Mouse (Mus musculus) heart, postnatal 14 days (tissue): ENCODE results near the gene Fkbp5. TPM values are rescaled to one million over a fixed set of nuclear protein-coding genes. Genes with fewer than 3 reads are reported as not detected.
"Not testable (repeated sequence)": the region's sequence is repeated elsewhere in the genome, so short reads cannot be mapped to it uniquely, and the experiment has no call there.

Source experiments
- DNase-seq, 2 experiments: peaks; one replicate each; pipeline ENCODE4 v3.0.0; 2021 to 2022
- intact Hi-C: fragments of 180-260 bp; cut with DNase I; formaldehyde crosslinking; loops from one replicate; pipeline ENCODE4 v1.15.1; 2025
- total RNA-seq, 2 experiments: library from RNA; stranded (reverse); gene quantifications; 2 replicates each; pipeline ENCODE4 v1.2.3; 2021

Gene Fkbp5
- total RNA-seq, 2 experiments from 2014 or later = 36.9 to 41.0 TPM

DNA sequence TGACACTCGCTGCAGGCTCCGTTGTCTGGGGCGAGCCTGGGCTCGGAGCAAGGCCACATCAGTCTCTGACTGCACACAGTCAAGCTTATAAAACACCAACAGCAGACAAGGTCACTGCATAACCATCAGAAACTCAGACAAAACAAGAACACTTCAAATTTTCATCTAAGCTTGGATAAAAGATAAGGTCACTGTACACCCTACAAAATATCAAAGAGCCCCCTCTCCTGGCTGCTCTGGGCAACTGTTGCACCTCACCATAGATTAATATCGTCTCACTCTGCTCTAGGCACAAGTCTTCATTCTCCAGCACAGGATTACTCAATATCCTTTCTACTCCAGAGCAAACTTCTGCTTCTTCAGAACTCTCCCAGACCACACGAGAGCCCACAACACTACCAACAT, 85.4 kb downstream of the Fkbp5 start:
- intact Hi-C loops = loop anchor here (2.0 kb wide), 1 partner anchor 17 kb away; no protein-coding TSS in a partner anchor
- DNase-seq = no peak

DNA sequence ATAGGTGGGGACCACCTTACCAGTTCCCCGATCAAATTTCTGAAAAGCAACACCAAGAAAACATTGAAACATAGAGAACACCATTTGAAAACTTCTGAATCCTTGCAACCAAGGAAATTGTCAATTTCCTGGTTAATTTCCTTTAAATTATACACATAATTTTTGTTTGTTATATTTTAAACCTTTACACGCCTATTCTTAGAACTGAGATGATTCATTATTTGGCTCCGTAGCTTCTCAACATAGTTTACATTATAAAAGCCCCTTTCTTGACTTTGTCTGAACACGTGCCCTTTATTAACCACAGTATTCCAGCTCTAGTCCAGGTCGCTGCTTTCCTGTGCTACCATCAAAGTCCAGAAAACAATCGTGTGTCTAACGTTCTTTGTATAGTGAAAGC, 86.3 kb downstream of the Fkbp5 start:
- DNase-seq = no peak
- intact Hi-C loops = no loop called here

DNA sequence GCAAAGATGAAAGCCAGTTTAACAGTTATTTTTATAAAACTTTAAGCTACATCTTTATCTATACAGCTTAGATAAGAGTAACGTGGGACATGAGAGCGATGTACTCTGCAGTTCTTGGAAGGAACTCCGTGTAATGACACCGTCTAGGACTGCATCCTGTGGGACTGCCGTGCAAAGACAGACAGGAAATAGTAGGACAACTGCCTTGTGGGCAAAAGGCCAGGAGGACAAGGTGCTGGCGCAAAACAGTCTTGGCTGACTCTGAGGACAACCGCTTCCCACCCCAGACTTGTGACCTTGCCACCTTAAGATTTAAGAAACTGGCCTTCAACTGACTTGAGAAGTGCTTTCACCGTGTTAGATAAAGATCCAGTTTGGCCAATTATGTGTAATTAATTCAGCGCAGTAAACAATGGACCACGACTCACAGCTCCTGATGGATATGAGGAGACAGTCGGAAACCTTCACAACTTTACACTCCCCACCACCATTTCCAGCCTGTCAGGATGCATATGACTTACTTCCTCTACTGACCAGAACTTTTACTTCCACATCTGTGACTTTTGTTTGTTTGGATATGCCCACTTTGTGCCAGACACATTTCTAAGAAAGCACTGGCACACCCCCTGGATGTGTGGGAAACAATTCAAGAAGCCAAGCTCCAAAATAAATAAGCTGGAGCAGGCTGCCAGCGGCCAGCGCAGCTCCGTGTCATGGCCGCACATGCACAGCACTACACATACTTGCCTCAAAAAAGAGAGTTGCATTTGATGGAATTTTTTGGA, 88.7 kb downstream of the Fkbp5 start:
- DNase-seq = peak; percentile 69 to 77
- intact Hi-C loops = no loop called here

DNA sequence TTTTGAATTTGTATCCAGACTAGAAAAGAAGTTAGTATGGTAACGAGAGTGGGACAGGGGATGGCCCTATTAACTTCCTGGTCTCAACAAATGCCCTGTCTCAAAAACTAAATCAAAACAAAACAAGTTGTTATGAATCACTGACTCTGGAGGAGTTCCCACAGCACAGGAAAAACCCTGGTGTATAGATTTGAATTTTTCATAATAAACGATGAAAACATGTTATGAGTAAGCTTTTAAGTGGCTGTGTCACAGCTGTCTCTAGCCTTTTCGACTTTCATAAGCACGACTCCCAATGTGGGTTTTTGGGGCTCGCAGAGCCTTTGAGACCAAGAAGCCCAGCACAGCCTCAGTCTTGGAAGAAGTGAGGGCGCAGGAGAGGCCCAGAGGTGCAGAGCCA, 89.7 kb downstream of the Fkbp5 start:
- intact Hi-C loops = no loop called here
- DNase-seq = no peak

DNA sequence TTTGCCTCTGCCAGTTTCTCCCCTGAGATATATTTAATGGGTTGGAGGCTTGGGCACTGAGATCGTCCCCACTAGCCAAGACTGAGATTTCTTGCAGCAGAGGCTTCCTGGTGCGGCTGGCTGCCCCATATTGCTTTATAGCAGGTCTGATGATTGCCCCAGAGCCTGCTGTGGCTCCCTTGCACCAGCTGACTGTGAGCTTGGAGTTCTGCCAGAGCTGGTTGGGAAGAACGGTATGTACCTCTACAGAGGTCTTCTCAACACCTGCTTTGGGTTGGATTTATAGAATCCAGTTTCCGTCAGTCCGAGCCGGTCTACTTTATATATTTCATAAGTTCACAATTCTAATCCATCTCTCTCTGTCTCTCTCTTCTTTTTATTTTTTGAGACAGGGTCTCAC, 93.0 kb downstream of the Fkbp5 start:
- intact Hi-C loops = no loop called here
- peak; percentile 54 to 60 for DNase-seq

DNA sequence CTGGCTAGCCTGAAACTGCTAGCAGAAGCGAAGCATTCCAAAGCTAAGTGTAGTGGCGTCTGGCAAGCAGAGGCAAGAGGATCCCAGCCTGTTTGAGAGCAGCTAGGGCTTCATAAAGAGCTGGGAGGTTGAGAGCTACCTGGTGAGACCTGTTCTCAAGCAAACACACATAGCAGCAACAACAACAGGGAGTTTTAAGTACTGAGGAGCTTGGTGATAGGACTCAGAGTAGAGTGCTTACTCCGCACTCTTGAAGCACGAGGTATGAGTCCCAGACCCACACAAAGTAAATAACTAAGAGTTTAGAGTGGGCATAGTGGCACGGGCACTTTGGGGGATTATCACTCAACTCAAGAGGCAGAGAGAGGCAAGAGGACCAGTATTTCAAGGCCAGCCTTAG, 96.3 kb downstream of the Fkbp5 start:
- intact Hi-C loops = no loop called here
- DNase-seq = peak in 1 of 2 experiments; percentile 10

DNA sequence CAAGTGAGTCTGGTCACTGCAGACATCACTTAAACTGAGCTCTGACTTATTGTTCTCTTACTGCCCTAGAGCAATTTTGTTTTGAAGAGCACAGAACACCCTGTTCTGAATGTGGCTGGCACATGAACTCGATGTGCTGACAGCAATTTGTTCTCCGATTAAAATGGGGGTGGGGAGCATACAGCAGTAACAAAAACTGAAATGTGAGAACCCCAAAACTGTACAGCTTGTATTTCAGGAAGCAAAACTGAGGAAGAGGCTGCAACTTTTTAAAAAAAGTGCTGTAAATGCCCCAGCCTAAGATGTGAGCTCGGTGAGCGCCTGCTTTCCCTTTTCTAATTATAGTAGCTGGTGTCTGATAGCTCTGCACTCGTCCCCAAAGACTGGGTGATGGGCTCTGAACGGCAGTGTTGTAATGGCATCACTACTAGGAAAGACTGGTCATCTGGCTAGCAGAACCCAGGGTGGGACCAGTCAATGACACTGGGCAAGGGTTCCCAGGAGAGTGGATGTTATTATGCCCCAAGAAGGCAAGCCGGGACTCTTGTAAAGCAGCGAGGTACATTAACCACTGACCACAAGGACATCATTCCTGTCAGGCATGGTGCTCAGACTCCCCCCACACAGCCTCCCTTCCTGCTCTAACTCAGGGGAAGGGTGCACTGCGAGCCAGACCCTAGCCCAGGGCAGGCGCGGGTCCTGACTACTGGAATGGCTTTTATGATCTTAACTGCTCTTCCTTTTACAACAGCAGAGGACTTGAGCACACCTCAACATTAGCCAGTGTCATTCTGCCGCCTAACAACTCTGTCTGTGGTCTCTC, 96.9 kb downstream of the Fkbp5 start:
- intact Hi-C loops = no loop called here
- peak; percentile 37 to 57 for DNase-seq

DNA sequence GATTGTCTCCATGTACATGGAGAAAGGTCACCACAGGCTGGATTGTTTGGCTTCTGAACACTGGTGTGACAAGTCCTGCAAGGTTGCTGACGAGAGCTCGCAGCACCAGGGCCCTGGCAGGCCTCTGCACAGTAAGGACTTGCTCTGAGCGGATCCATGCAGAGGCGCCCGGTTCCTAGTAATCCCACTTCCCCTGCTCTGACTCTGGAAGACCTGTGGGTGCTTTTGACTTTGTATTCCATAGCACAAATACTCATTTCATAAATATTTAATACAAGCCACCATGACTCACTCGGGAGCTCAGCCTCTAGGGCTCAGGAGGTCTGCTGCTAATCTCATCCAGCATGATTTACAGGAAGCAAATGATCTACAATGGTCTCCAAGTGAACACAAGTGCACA, 97.7 kb downstream of the Fkbp5 start:
- DNase-seq = peak in 1 of 2 experiments; percentile 32
- intact Hi-C loops = no loop called here

DNA sequence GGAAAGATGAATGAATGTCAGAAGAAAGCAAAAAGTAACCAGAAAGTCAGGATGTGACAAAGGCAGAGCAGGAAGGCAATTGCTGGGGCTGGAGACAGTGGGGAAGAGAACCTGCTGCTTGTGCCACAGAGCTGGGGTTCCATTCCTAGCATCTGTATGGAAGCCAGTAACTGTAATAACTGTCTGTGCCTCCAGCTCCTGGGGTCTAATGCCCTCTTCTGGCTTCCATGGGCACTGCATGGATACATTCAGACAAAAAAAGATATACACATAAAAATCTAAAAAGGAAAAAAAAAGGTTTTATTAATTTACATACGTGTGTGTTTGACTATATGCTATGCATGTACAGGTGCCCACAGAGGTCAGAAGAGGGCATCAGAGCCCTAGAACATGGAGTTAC, 98.4 kb downstream of the Fkbp5 start:
- intact Hi-C loops = no loop called here
- peak in 1 of 2 experiments; percentile 22 for DNase-seq

DNA sequence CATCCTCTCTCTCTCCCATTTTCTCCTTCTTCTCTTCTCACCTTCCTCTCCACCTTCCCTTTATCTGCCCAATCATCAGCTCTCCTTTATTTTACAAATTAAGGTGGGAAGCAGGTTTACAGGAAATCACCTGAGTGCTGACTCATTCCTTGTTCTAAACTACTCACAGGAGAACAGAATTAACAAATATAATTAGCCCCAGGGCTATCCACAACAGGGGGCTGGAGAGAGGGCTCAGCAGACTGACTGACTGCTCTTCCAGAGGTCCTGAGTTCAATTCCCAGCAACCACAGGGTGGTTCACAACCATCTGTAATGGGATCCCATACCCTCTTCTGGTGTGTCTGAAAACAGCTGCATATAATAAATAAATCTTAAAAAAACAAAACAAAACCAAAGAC, 98.8 kb downstream of the Fkbp5 start:
- intact Hi-C loops, DNase-seq: not testable (repeated sequence)

DNA sequence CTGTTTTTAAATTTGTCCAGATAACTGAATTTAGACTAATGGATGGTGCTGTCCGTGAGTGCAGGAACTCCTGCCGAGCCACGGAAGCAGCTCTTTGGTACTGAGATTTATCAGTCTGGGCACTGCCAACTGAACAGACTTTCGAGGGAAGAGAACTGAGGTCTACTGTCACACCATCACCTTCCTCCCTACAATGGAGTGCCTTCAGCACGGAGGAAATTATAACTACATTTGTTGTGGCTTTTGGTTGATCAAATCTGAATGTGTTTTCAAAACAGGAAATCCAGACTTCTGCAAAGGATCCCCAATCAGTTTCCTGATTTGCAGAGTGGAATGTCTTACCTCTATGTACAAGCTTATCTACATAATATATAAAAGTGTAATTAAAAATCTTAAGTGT, 99.6 kb downstream of the Fkbp5 start:
- no peak for DNase-seq
- intact Hi-C loops = no loop called here

DNA sequence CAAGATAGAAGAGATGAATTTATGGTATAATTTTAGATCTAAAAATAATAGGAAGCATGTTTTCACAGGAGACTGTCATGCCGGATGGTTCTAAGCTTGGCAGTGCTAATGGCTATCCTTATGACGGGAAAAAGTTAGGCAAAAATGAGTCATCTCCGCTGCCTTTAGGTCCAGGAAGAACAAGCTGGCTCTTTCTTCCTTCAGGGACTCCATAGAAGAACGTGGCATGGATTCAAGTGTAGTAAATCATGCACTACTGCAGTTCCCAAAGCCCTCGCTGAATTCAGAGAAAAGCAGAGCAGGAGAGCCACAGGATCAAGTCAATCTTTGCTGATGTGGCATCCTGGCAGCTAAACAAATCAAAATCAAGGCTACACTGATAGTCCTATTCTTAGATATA, 102.1 kb downstream of the Fkbp5 start:
- intact Hi-C loops = no loop called here
- no peak for DNase-seq

DNA sequence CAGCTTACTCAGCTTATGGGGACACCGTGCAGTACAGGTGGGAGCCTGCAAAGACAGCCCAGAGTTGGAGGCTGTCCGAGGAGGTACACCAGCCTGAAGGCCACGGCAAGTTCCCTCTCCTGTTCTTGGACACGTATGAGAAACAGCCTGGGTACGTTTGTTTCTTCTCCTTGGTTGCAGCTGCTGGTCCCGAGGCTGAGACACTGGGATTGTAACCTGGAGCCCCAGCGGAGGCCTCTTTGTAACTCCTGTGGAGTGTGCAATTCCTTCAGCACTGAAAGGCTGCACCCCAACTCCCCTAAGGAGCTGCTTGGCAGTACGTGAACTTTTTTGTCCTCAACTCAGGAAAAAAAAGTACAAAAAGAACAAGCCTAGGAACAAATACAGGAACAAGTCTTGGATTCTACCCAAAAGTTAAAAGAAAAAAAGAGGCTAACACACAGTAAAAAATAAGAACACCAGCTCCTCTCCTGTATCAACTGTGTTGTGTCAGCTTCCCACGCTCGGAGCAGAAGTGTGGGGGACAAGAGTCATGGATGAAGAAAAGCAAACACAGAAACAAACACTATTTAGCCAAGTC, 105.9 kb downstream of the Fkbp5 start:
- DNase-seq = no peak
- intact Hi-C loops = no loop called here

DNA sequence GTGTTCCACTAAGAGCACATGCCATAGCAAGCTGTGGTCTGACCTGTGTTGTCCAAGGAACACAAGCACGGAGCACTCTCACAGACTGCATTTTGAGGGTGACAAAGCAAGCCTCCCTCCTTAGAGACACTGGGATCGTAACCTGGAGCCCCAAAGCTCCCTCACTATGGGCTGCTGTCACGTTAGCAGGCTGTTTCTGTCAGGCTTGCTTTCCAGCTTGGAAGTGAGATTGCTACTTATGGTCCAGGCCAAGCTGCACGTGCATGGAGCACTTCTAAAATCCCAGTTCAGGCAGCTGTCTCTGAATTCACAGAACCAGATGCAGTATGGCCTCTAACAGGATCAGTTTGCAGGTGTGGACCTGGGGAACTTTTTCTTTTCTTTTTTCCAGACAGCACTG, 106.6 kb downstream of the Fkbp5 start:
- intact Hi-C loops = no loop called here

DNA sequence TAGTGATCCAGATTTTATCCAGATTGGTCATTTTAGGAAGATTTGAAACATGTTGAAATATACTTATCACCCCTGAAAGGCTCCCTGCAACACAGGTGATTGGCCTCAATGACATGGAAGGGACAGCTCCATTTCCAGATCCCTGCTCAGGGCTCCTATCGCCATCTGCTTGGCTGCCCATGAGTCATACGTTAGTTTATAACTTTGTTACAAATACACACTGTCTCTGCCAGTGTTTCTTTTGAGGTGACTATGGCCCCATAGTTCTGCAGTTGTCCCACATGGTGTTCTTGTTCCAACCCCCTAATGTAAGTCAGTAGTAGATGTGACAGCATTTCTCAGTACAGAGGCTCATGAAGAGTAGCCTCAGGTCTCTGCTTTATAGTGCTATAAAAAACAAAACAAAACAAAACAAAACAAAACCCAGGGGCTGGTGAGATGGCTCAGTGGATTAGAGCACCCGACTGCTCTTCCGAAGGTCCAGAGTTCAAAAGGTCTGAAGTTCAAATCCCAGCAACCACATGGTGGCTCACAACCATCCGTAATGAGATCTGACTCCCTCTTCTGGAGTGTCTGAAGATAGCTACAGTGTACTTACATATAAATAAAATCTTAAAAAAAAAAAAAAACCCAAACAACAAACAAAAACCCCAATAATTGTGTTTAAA, 108.9 kb downstream of the Fkbp5 start:
- intact Hi-C loops = no loop called here
- no peak for DNase-seq

More for the DNA sequence above, 106.6 kb downstream of the Fkbp5 start:
- no peak for DNase-seq

DNA sequence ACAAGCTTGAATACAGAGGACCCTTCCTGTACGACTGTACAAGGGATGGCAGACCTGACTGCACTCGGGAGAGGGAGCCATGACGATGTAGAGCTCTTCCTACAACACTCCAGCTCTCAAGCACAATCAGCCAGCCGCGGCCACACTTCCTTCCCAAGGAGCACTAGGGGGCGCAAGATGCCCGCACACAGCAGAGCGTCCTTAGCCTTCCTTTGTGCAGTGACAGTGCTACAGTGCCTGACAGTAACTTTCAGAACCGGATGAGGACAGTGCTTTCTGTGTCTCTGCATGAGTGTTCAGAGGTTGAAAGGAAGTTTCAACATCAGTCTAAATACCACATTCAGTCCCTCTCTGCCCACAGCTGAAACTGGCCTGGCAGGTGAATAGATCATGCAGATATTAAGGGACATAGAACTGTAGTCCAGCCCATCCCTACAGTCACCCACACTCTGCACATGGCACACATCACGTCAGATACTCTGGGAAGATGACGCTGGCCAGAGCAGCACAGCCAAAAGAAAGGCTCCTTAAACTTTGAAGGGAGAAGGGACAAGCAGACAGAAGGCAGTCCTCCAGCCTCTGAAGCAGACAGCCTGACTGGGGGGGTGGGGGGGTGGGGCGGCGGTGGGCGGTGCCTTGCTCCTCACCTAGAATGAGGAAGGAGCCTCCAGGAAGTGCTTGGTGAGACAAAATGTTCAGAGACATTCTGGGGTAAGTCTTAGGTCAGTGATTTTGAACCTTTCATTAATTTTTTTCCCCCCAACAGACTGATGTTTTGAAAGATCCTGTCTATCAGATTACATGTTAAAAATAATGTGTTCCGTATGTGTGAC, 109.7 kb downstream of the Fkbp5 start:
- DNase-seq = peak; percentile 83 to 89
- intact Hi-C loops = loop anchor here (1.0 kb wide), 2 partner anchors 48 to 121 kb away; no protein-coding TSS in a partner anchor

DNA sequence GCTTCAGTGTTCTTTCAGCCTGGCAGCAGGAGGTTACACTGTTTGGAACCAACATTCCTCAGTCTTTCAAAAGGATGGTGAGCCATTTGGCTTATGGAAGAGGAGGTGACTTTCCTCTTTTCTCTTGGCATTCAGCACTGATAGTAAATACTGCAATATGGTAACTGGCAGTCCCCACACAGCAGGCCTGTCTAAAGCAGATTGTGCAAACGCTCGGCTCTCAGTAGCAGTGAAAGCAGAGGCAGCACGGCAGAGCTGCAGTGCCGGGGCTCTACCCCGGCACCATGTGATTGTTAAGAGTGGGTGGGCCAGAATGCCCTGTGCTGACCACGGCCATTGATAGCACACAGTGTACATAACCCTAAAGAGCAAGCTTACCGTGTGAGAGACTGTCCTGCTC, 110.9 kb downstream of the Fkbp5 start:
- no peak for DNase-seq
- intact Hi-C loops = no loop called here

DNA sequence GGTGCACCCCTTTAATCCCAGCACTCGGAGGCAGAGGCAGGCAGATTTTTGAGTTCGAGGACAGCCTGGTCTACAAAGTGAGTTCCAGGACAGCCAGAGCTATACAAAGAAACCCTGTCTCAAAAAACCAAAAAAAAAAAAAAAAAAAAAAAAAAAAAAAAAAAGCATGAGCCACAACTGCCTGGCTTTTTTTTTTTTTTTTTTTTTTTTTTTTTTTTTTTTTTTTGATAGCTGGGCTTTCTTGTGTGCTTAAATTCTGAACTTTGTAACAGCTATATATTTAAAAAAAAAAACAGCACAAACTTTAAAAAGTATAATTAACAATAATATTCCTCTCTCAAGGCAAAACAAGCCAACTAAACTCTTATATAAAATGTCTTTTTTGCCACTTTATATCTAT, 112.6 kb downstream of the Fkbp5 start:
- DNase-seq, intact Hi-C loops: not testable (repeated sequence)

DNA sequence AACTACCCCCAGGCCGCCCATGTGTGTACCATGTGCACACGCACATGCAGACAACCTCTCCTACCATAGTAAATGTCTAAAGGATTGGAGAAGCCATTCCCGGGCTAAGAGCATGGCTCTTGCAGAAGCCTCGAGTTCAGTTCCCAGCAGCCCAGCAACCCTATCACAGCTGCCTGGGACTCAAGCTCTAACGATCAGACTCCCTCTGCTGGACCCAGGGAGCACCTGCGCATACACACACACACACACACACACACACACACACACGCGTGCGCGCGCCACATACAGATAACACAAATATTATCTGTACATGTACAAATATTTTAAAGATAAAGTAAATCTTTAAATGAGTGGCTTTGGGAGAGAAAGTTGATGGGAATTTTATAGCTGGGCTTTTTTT, 113.0 kb downstream of the Fkbp5 start:
- intact Hi-C loops = no loop called here

DNA sequence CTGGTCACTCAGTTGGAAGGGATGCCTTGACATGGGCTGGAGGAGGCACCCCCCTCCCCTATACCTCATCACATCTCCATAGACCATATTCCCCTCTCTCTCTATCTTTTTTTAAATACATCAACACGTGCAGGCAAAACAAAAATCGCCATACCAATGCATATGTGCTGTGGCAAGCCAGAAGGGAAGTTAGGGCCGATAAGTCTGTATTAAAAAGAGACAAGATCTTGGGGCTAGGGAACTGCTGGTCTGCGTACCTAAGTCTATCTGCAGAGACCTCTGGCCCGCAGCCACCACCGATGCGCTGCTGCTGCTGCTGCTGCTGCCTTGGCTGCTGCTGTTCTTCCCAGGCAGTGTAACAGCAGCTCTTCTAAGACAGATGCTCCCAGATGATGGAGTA, 122.3 kb downstream of the Fkbp5 start:
- DNase-seq = no peak
- intact Hi-C loops = no loop called here

More for the DNA sequence above, 113.0 kb downstream of the Fkbp5 start:
- no peak for DNase-seq
